Mouse (Mus musculus): ENCODE data around the gene Kcnn3. TPM values are rescaled to one million over a fixed set of nuclear protein-coding genes. Genes with fewer than 3 reads are reported as not detected.

The Kcnn3 gene
- polyA plus RNA-seq, 2 experiments, result 0.03 TPM; not detected in 1

GRCm38 (mm10) chr3:89549488-89549887 lies 29.5 kb downstream of the Kcnn3 start:
- H3K27ac ChIP-seq, result no peak overlapping the region
- H3K4me2 ChIP-seq (ENCODE audit: low read depth), result no peak overlapping the region
- no peak overlapping the region for H3K9ac ChIP-seq (replicated peaks)
- 37% methylated on average over 4 of the region's 4 CpGs for WGBS (ENCODE audit: insufficient replicate concordance)
- ATAC-seq (ENCODE audit: insufficient read depth) (no peak), DNase-seq (ENCODE audit: low read depth in 3 of 3, low spot score in 3 of 3) (no peak)
- TF ChIP-seq CTCF (IDR thresholded peaks at IDR 0.05; ENCODE audit: low read depth), result no peak
- no peak for TF ChIP-seq EP300 (IDR thresholded peaks at IDR 0.05; ENCODE audit: low read depth)
- H3K4me3 ChIP-seq (ENCODE audit: insufficient read depth in 1 of 2, low read depth in 2 of 2, low read length in 2 of 2), result no peak overlapping the region
- H3K4me1 ChIP-seq (replicated peaks; ENCODE audit: control insufficient read depth in 2 of 2, insufficient read depth in 2 of 2, low read length in 1 of 2), result peaks cover 0 to 14% of the 10 kb centered on the region in 2 experiments; a peak in 2 of 4 replicates
- no peaks in the 10 kb centered on the region for H3K9me3 ChIP-seq (ENCODE audit: control insufficient read depth, low read length)
- no peaks in the 10 kb centered on the region for H3K27me3 ChIP-seq (ENCODE audit: control insufficient read depth, insufficient read depth, low read length)
- no peaks in the 10 kb centered on the region for H3K36me3 ChIP-seq (replicated peaks; ENCODE audit: control insufficient read depth, insufficient read depth, low read depth)

- TF ChIP-seq CTCF (IDR thresholded peaks at IDR 0.05; ENCODE audit: low read depth) (no peak), EP300 (IDR thresholded peaks at IDR 0.05; ENCODE audit: low read depth) (no peak)
- H3K4me3 ChIP-seq (ENCODE audit: insufficient read depth in 1 of 2, low read depth in 2 of 2, low read length in 2 of 2), result no peak overlapping the region
- no peaks in the 10 kb centered on the region for H3K36me3 ChIP-seq (replicated peaks; ENCODE audit: control insufficient read depth, insufficient read depth, low read depth)
- 64% methylated on average over 2 of the region's 2 CpGs for whole genome bisulfite sequencing (ENCODE audit: insufficient replicate concordance)
- peaks cover 0 to 14% of the 10 kb centered on the region in 2 experiments; a peak in 2 of 4 replicates for H3K4me1 ChIP-seq (replicated peaks; ENCODE audit: control insufficient read depth in 2 of 2, insufficient read depth in 2 of 2, low read length in 1 of 2)
- H3K9me3 ChIP-seq (ENCODE audit: control insufficient read depth, low read length), result no peaks in the 10 kb centered on the region
- ATAC-seq (ENCODE audit: insufficient read depth) (no peak), DNase-seq (ENCODE audit: low read depth in 3 of 3, low spot score in 3 of 3) (no peak)
- H3K27ac ChIP-seq, result no peak overlapping the region
- no peak overlapping the region for H3K4me2 ChIP-seq (ENCODE audit: low read depth)
- no peaks in the 10 kb centered on the region for H3K27me3 ChIP-seq (ENCODE audit: control insufficient read depth, insufficient read depth, low read length)
- no peak overlapping the region for H3K9ac ChIP-seq (replicated peaks)
These were observed 31.9 kb downstream of the Kcnn3 start for GRCm38 (mm10) chr3:89551880-89552279.

GRCm38 (mm10) chr3:89553432-89553831 lies 33.5 kb downstream of the Kcnn3 start:
- no peak overlapping the region for H3K4me2 ChIP-seq (ENCODE audit: low read depth)
- no peak overlapping the region for H3K27ac ChIP-seq
- no peak overlapping the region for H3K9ac ChIP-seq (replicated peaks)
- H3K4me1 ChIP-seq (replicated peaks; ENCODE audit: control insufficient read depth in 2 of 2, insufficient read depth in 2 of 2, low read length in 1 of 2), result peaks cover 0 to 14% of the 10 kb centered on the region in 2 experiments; a peak in 2 of 4 replicates
- no peaks in the 10 kb centered on the region for H3K27me3 ChIP-seq (ENCODE audit: control insufficient read depth, insufficient read depth, low read length)
- ATAC-seq (ENCODE audit: insufficient read depth) (no peak), DNase-seq (ENCODE audit: low read depth in 3 of 3, low spot score in 3 of 3) (no peak)
- H3K9me3 ChIP-seq (ENCODE audit: control insufficient read depth, low read length), result no peaks in the 10 kb centered on the region
- no peak overlapping the region for H3K4me3 ChIP-seq (ENCODE audit: insufficient read depth in 1 of 2, low read depth in 2 of 2, low read length in 2 of 2)
- TF ChIP-seq EP300 (IDR thresholded peaks at IDR 0.05; ENCODE audit: low read depth) (peak; percentile 17; the same call in 1 of the 2 replicates), CTCF (IDR thresholded peaks at IDR 0.05; ENCODE audit: low read depth) (no peak)
- WGBS (ENCODE audit: insufficient replicate concordance), result 67% methylated on average over 8 of the region's 8 CpGs
- no peaks in the 10 kb centered on the region for H3K36me3 ChIP-seq (replicated peaks; ENCODE audit: control insufficient read depth, insufficient read depth, low read depth)

DNA sequence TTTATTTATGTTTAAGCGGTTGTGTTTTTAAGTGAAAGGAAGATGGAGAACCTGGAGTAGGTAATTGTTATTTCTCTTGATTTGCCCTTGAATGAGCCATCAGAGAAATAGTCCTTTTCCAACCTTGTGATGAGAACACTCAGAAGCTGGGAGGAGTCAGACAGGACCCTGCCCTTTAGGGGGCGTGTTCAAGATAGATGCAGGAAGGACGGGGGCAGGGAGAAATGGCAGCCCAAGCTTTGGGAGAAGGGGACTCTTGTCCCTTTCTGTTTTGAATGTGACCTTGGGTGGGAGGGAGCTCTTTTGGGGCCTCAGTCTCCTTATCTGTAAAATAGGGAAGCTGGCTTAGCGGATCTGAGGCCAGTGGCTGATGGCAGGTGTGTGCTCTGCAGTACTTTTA lies 34.0 kb downstream of the Kcnn3 start:
- Histone ChIP-seq H3K4me2 (ENCODE audit: low read depth) (no peak overlapping the region), H3K36me3 (replicated peaks; ENCODE audit: control insufficient read depth, insufficient read depth, low read depth) (no peaks in the 10 kb centered on the region), H3K4me3 (ENCODE audit: insufficient read depth in 1 of 2, low read depth in 2 of 2, low read length in 2 of 2) (no peak overlapping the region), H3K4me1 (replicated peaks; ENCODE audit: control insufficient read depth in 2 of 2, insufficient read depth in 2 of 2, low read length in 1 of 2) (peaks cover 0 to 14% of the 10 kb centered on the region in 2 experiments; a peak in 2 of 4 replicates), H3K9ac (replicated peaks) (no peak overlapping the region), H3K27me3 (ENCODE audit: control insufficient read depth, insufficient read depth, low read length) (no peaks in the 10 kb centered on the region), H3K27ac (no peak overlapping the region), H3K9me3 (ENCODE audit: control insufficient read depth, low read length) (no peaks in the 10 kb centered on the region)
- no peak for DNase-seq (ENCODE audit: low read depth in 3 of 3, low spot score in 3 of 3)
- no peak for ATAC-seq (ENCODE audit: insufficient read depth)
- WGBS (ENCODE audit: insufficient replicate concordance), result 45% methylated on average over 4 of the region's 4 CpGs
- TF ChIP-seq CTCF (IDR thresholded peaks at IDR 0.05; ENCODE audit: low read depth) (no peak), EP300 (IDR thresholded peaks at IDR 0.05; ENCODE audit: low read depth) (no peak)

- Histone ChIP-seq H3K36me3 (replicated peaks; ENCODE audit: control insufficient read depth, insufficient read depth, low read depth) (no peaks in the 10 kb centered on the region), H3K9me3 (ENCODE audit: control insufficient read depth, low read length) (no peaks in the 10 kb centered on the region), H3K4me2 (ENCODE audit: low read depth) (no peak overlapping the region), H3K9ac (replicated peaks) (no peak overlapping the region), H3K4me1 (replicated peaks; ENCODE audit: control insufficient read depth in 2 of 2, insufficient read depth in 2 of 2, low read length in 1 of 2) (peaks cover 0 to 14% of the 10 kb centered on the region in 2 experiments; a peak in 2 of 4 replicates), H3K4me3 (ENCODE audit: insufficient read depth in 1 of 2, low read depth in 2 of 2, low read length in 2 of 2) (no peak overlapping the region), H3K27me3 (ENCODE audit: control insufficient read depth, insufficient read depth, low read length) (no peaks in the 10 kb centered on the region), H3K27ac (no peak overlapping the region)
- 77% methylated on average over 2 of the region's 2 CpGs for WGBS (ENCODE audit: insufficient replicate concordance)
- TF ChIP-seq CTCF (IDR thresholded peaks at IDR 0.05; ENCODE audit: low read depth) (no peak), EP300 (IDR thresholded peaks at IDR 0.05; ENCODE audit: low read depth) (no peak)
- ATAC-seq (ENCODE audit: insufficient read depth) (no peak), DNase-seq (ENCODE audit: low read depth in 3 of 3, low spot score in 3 of 3) (no peak)
These were observed 34.6 kb downstream of the Kcnn3 start for GRCm38 (mm10) chr3:89554587-89554986.
